Mouse (Mus musculus) intestine, postnatal 0 days (tissue): Measurements from ENCODE around the gene Ctbp2. TPM values are rescaled to one million over a fixed set of nuclear protein-coding genes. Genes with fewer than 3 reads are reported as not detected.

Source experiments
- ATAC-seq: fragments of 200-750 bp; cut with Nextera tagmentation; 2 replicates; pipeline ENCODE4 v1.8.0; 2017; ENCODE audit warnings: mild to moderate bottlenecking, moderate TSS enrichment, moderate library complexity
- H3K27ac ChIP-seq: fragments of 300-500 bp; sonication (generic); 2 replicates; pipeline ENCODE4 v1.5.1; 2014; ENCODE audit warnings: mild to moderate bottlenecking, low read depth, low read length, moderate library complexity
- H3K27me3 ChIP-seq: fragments of 300-500 bp; sonication (generic); replicated peaks from 2 replicates; pipeline ENCODE4 v1.6.1; 2014; ENCODE audit warnings: low read length, mixed read lengths; ENCODE audit not compliant: control insufficient read depth, insufficient read depth
- H3K36me3 ChIP-seq: fragments of 300-500 bp; sonication (generic); 2 replicates; pipeline ENCODE4 v1.6.1; 2014; ENCODE audit warnings: mild to moderate bottlenecking, moderate library complexity; ENCODE audit not compliant: control insufficient read depth, insufficient read depth
- H3K4me1 ChIP-seq: fragments of 300-500 bp; sonication (generic); replicated peaks from 2 replicates; pipeline ENCODE4 v1.6.1; 2014; ENCODE audit warnings: antibody characterized with exemption, low read length, mixed read lengths; ENCODE audit not compliant: control insufficient read depth, insufficient read depth
- H3K4me2 ChIP-seq: fragments of 300-500 bp; sonication (generic); replicated peaks from 2 replicates; pipeline ENCODE4 v1.6.1; 2014; ENCODE audit warnings: low read depth, mild to moderate bottlenecking, moderate library complexity
- H3K4me3 ChIP-seq: fragments of 300-500 bp; sonication (generic); 2 replicates; pipeline ENCODE4 v1.5.1; 2014; ENCODE audit warnings: low read depth, low read length
- H3K9ac ChIP-seq: fragments of 300-500 bp; sonication (generic); 2 replicates; pipeline ENCODE4 v1.6.1; 2014; ENCODE audit warnings: mild to moderate bottlenecking, low read depth, low read length
- H3K9me3 ChIP-seq: fragments of 300-500 bp; sonication (generic); 2 replicates; pipeline ENCODE4 v1.6.1; 2016; ENCODE audit warnings: mixed run types; ENCODE audit not compliant: control insufficient read depth
- CTCF ChIP-seq: sonication (generic); IDR thresholded peaks from 2 replicates; pipeline ENCODE4 v1.5.1; 2016; ENCODE audit warnings: low read depth, mild to moderate bottlenecking, control low read depth, antibody characterized with exemption, moderate library complexity
- WGBS: fragments of 180-500 bp; shearing (Covaris S2); extraction: QIAGEN DNeasy Blood & Tissue Kit; methylation state at CpG from one replicate; pipeline ENCODE4 v1.1.7; 2014; 5-methylcytosine and 5-hydroxymethylcytosine counted together
- polyA plus RNA-seq: library from polyadenylated mRNA; unstranded; fragments of >200 nt; fragmentation: Nextera tagmentation; extraction: Ambion mirVana; gene quantifications from 2 replicates; pipeline ENCODE4 v1.2.1, GENCODE M21; 2015

Ctbp2 gene
- polyA plus RNA-seq, 1 experiment from 2014 or later: 42.6 TPM

DNA sequence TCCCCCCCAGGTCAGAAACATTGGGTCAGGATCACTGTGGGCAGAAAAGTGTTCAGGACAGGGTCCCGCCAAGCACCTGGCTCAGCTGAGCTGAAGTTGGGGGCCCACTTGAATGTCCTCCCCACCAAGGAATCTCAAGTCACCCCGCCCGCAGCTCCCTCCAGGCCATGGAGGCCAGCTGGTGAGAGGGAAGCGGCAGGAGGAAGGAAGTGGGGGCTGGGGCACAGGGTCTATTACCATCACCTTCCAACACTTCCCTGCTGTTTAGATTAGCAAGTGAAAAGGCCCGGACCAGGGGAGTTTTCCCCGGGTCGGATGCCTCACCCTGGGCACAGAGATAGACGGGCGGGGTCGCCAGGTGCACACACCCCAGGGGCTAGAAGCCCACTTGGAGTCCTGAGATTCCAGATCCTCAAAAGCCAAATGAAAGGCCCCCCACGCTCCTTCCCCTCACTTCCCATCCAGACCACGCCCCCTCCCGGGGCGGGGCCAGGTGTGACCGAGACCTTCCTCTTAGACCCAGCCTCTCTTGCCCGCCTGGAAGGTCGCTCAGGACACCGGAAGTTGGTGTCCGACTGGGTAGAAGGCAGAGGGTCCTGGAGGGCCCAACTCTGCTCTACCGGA lies 9.2 kb downstream of the Ctbp2 start:
- Histone ChIP-seq H3K9ac (peak overlapping the region; percentile 51), H3K9me3 (no peaks in the 10 kb centered on the region), H3K4me1 (peaks cover 32% of the 10 kb centered on the region), H3K4me2 (peak overlapping the region; percentile 66), H3K36me3 (no peaks in the 10 kb centered on the region), H3K27me3 (no peaks in the 10 kb centered on the region), H3K4me3 (peak overlapping the region; percentile 36), H3K27ac (peak overlapping the region; percentile 90)
- WGBS: 13% methylated on average over 20 of the region's 20 CpGs
- ATAC-seq: peak; percentile 38; the same call in 1 of the 2 replicates
- no peak for TF ChIP-seq CTCF

- Histone ChIP-seq H3K4me2 (no peak overlapping the region), H3K9ac (no peak overlapping the region), H3K9me3 (no peaks in the 10 kb centered on the region), H3K36me3 (no peaks in the 10 kb centered on the region), H3K27ac (peak overlapping the region; percentile 90; the same call in 1 of the 2 replicates), H3K27me3 (no peaks in the 10 kb centered on the region), H3K4me1 (peaks cover 36% of the 10 kb centered on the region), H3K4me3 (no peak overlapping the region)
- ATAC-seq: no peak
- WGBS: 68% methylated on average over 8 of the region's 8 CpGs
- peak; percentile 40; the same call in 1 of the 2 replicates for TF ChIP-seq CTCF
These were observed 10.8 kb downstream of the Ctbp2 start for GRCm38 (mm10) chr7:133113185-133113895.

DNA sequence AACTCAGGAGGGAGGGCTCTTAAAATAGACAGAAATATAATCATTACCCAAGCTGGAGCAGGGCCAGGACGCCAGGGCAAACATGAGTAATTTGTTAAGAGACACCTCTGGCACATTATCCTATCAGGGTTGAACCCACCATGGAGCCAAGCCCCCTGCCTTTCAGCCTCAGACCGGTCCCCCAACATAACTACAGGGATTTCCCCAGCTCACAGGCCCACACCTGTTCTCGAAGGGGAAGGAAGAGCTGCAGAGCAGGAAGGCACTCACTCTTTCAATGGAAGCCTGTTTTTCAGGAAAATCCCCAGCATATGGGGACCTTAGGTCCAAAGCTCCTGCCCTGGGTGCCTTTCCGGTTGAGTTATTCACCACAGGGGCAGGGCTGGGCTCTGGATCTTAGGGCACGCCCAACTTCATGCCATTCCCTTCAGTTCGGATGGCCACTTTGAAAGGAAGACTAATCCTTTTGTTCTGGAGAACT lies 11.8 kb downstream of the Ctbp2 start:
- TF ChIP-seq CTCF: no peak
- H3K27me3 ChIP-seq: no peaks in the 10 kb centered on the region
- peaks cover 30% of the 10 kb centered on the region for H3K4me1 ChIP-seq
- 12% methylated on average over 6 of the region's 6 CpGs for WGBS
- H3K9me3 ChIP-seq: no peaks in the 10 kb centered on the region
- 0 out of 2 replicates have a peak overlapping the region, but pooled peaks have one; percentile 4 for H3K4me2 ChIP-seq
- peak overlapping the region; percentile 58 for H3K27ac ChIP-seq
- no peaks in the 10 kb centered on the region for H3K36me3 ChIP-seq
- peak; percentile 71 for ATAC-seq
- H3K9ac ChIP-seq: no peak overlapping the region
- no peak overlapping the region for H3K4me3 ChIP-seq

DNA sequence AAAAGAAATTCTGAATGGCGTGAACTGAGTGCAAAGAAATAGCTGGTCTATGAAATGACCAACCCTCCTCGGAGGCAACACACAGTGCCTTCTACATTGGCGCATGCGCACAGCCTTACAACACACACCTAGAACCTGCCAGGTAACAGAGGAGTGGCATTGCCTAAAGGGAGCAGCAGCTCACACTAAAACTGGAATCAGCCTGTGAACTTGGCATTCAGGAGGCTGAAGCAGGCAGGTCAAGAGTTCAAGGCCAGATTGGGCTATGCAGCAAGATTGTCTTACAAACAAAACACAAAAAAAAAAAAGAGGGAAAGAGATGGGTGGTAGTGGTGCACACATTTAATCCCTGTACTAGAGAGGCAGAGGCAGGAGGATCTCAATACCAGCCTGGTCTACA lies 14.7 kb downstream of the Ctbp2 start:
- no peak overlapping the region for H3K4me2 ChIP-seq
- ATAC-seq: no peak
- H3K27me3 ChIP-seq: no peaks in the 10 kb centered on the region
- no peak overlapping the region for H3K4me3 ChIP-seq
- TF ChIP-seq CTCF: no peak
- no peak overlapping the region for H3K9ac ChIP-seq
- no peak overlapping the region for H3K27ac ChIP-seq
- WGBS: 87% methylated on average over 4 of the region's 4 CpGs
- no peaks in the 10 kb centered on the region for H3K36me3 ChIP-seq
- H3K4me1 ChIP-seq: peaks cover 22% of the 10 kb centered on the region
- H3K9me3 ChIP-seq: no peaks in the 10 kb centered on the region

GRCm38 (mm10) chr7:133108695-133109094 lies 15.5 kb downstream of the Ctbp2 start:
- Histone ChIP-seq H3K9me3 (no peaks in the 10 kb centered on the region), H3K4me2 (no peak overlapping the region), H3K27ac (0 out of 2 replicates have a peak overlapping the region, but pooled peaks have one; percentile 21), H3K27me3 (no peaks in the 10 kb centered on the region), H3K36me3 (no peaks in the 10 kb centered on the region), H3K4me1 (peaks cover 19% of the 10 kb centered on the region; the same call in 1 of the 2 replicates), H3K4me3 (no peak overlapping the region), H3K9ac (no peak overlapping the region)
- no peak for TF ChIP-seq CTCF
- no peak for ATAC-seq
- 61% methylated on average over 2 of the region's 2 CpGs for WGBS

DNA sequence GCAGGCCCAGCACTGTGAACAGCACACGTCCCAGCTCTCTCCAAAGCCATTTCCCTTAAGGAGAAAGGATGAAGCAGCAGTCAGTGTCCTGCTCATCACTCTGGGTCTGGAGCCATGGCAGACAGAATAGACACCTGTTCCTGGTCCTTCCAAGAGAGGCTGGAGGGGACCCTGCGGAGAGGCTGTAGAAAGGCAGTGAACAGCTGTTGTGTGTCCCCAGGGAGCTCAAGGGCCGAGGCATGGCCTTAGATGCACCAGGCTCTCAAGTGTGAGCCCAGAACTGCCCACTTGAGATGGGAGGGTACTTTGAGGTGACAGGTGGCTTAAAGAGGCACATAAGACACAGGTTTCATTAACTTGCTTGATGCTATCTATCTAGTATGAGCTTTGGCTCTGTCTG lies 21.6 kb downstream of the Ctbp2 start:
- Histone ChIP-seq H3K4me1 (peaks cover 11% of the 10 kb centered on the region; the same call in 1 of the 2 replicates), H3K27me3 (no peaks in the 10 kb centered on the region), H3K4me3 (no peak overlapping the region), H3K27ac (no peak overlapping the region), H3K4me2 (no peak overlapping the region), H3K9ac (no peak overlapping the region), H3K36me3 (peaks cover 6% of the 10 kb centered on the region; the same call in 1 of the 2 replicates), H3K9me3 (no peaks in the 10 kb centered on the region)
- no peak for TF ChIP-seq CTCF
- no peak for ATAC-seq
- 59% methylated on average over 3 of the region's 3 CpGs for WGBS
